Mouse (Mus musculus): ENCODE measurements around the gene Gtf3c1. TPM values are rescaled to one million over a fixed set of nuclear protein-coding genes. Genes with fewer than 3 reads are reported as not detected.

Gene Gtf3c1
- polyA plus RNA-seq, 1 experiment from 2014 or later = 35.5 TPM

GRCm38 (mm10) chr7:125740521-125740920, 32.9 kb upstream of the Gtf3c1 start:
- H3K27ac ChIP-seq (ENCODE audit: low read depth, low read length) = no peak overlapping the region
- no peak overlapping the region for H3K9ac ChIP-seq (ENCODE audit: low read depth, low read length)
- H3K4me1 ChIP-seq (ENCODE audit: control insufficient read depth, insufficient read depth, low read length) = peaks cover 4% of the 10 kb centered on the region; the same call in 1 of the 2 replicates
- no peak overlapping the region for H3K4me3 ChIP-seq (ENCODE audit: low read length)
- ATAC-seq (ENCODE audit: low FRiP score, low TSS enrichment) = no peak
- no peaks in the 10 kb centered on the region for H3K9me3 ChIP-seq (ENCODE audit: control insufficient read depth, low read length)
- no peaks in the 10 kb centered on the region for H3K36me3 ChIP-seq (ENCODE audit: control insufficient read depth, insufficient read depth, low read length)
- no peak overlapping the region for H3K4me2 ChIP-seq (replicated peaks; ENCODE audit: low read depth, low read length)
- WGBS = 69% methylated on average over 2 of the region's 2 CpGs
- no peaks in the 10 kb centered on the region for H3K27me3 ChIP-seq (ENCODE audit: control insufficient read depth, insufficient read depth, low read length)

GRCm38 (mm10) chr7:125736366-125737015, 28.9 kb upstream of the Gtf3c1 start:
- WGBS = 91% methylated on average over 4 of the region's 4 CpGs
- H3K27ac ChIP-seq (ENCODE audit: low read depth, low read length) = no peak overlapping the region
- H3K9me3 ChIP-seq (ENCODE audit: control insufficient read depth, low read length) = no peaks in the 10 kb centered on the region
- H3K4me3 ChIP-seq (ENCODE audit: low read length) = no peak overlapping the region
- no peak overlapping the region for H3K9ac ChIP-seq (ENCODE audit: low read depth, low read length)
- peaks cover 1% of the 10 kb centered on the region; the same call in 1 of the 2 replicates for H3K4me1 ChIP-seq (ENCODE audit: control insufficient read depth, insufficient read depth, low read length)
- no peaks in the 10 kb centered on the region for H3K36me3 ChIP-seq (ENCODE audit: control insufficient read depth, insufficient read depth, low read length)
- no peak for ATAC-seq (ENCODE audit: low FRiP score, low TSS enrichment)
- no peak overlapping the region for H3K4me2 ChIP-seq (replicated peaks; ENCODE audit: low read depth, low read length)
- no peaks in the 10 kb centered on the region for H3K27me3 ChIP-seq (ENCODE audit: control insufficient read depth, insufficient read depth, low read length)

GRCm38 (mm10) chr7:125733791-125734190, 26.2 kb upstream of the Gtf3c1 start:
- Histone ChIP-seq H3K9me3 (ENCODE audit: control insufficient read depth, low read length) (no peaks in the 10 kb centered on the region), H3K4me2 (replicated peaks; ENCODE audit: low read depth, low read length) (no peak overlapping the region), H3K27me3 (ENCODE audit: control insufficient read depth, insufficient read depth, low read length) (no peaks in the 10 kb centered on the region), H3K9ac (ENCODE audit: low read depth, low read length) (no peak overlapping the region), H3K27ac (ENCODE audit: low read depth, low read length) (no peak overlapping the region), H3K4me1 (ENCODE audit: control insufficient read depth, insufficient read depth, low read length) (no peaks in the 10 kb centered on the region), H3K36me3 (ENCODE audit: control insufficient read depth, insufficient read depth, low read length) (no peaks in the 10 kb centered on the region), H3K4me3 (ENCODE audit: low read length) (no peak overlapping the region)
- 88% methylated on average over 4 of the region's 4 CpGs for WGBS
- ATAC-seq (ENCODE audit: low FRiP score, low TSS enrichment) = no peak

GRCm38 (mm10) chr7:125731679-125732078, 24.1 kb upstream of the Gtf3c1 start:
- Histone ChIP-seq H3K4me3 (ENCODE audit: low read length) (no peak overlapping the region), H3K9ac (ENCODE audit: low read depth, low read length) (no peak overlapping the region), H3K4me1 (ENCODE audit: control insufficient read depth, insufficient read depth, low read length) (no peaks in the 10 kb centered on the region), H3K27ac (ENCODE audit: low read depth, low read length) (no peak overlapping the region), H3K4me2 (replicated peaks; ENCODE audit: low read depth, low read length) (no peak overlapping the region), H3K27me3 (ENCODE audit: control insufficient read depth, insufficient read depth, low read length) (no peaks in the 10 kb centered on the region), H3K36me3 (ENCODE audit: control insufficient read depth, insufficient read depth, low read length) (no peaks in the 10 kb centered on the region), H3K9me3 (ENCODE audit: control insufficient read depth, low read length) (no peaks in the 10 kb centered on the region)
- ATAC-seq (ENCODE audit: low FRiP score, low TSS enrichment) = no peak

- Histone ChIP-seq H3K9me3 (ENCODE audit: control insufficient read depth, low read length) (no peaks in the 10 kb centered on the region), H3K27me3 (ENCODE audit: control insufficient read depth, insufficient read depth, low read length) (no peaks in the 10 kb centered on the region), H3K4me1 (ENCODE audit: control insufficient read depth, insufficient read depth, low read length) (no peaks in the 10 kb centered on the region), H3K27ac (ENCODE audit: low read depth, low read length) (no peak overlapping the region), H3K4me3 (ENCODE audit: low read length) (no peak overlapping the region), H3K36me3 (ENCODE audit: control insufficient read depth, insufficient read depth, low read length) (no peaks in the 10 kb centered on the region), H3K4me2 (replicated peaks; ENCODE audit: low read depth, low read length) (no peak overlapping the region), H3K9ac (ENCODE audit: low read depth, low read length) (no peak overlapping the region)
- WGBS = 57% methylated on average over 5 of the region's 5 CpGs
- no peak for ATAC-seq (ENCODE audit: low FRiP score, low TSS enrichment)
Observed at GRCm38 (mm10) chr7:125723189-125723972, 15.8 kb upstream of the Gtf3c1 start.

- Histone ChIP-seq H3K9me3 (ENCODE audit: control insufficient read depth, low read length) (no peaks in the 10 kb centered on the region), H3K27ac (ENCODE audit: low read depth, low read length) (no peak overlapping the region), H3K4me3 (ENCODE audit: low read length) (no peak overlapping the region), H3K27me3 (ENCODE audit: control insufficient read depth, insufficient read depth, low read length) (no peaks in the 10 kb centered on the region), H3K9ac (ENCODE audit: low read depth, low read length) (no peak overlapping the region), H3K36me3 (ENCODE audit: control insufficient read depth, insufficient read depth, low read length) (no peaks in the 10 kb centered on the region), H3K4me2 (replicated peaks; ENCODE audit: low read depth, low read length) (no peak overlapping the region), H3K4me1 (ENCODE audit: control insufficient read depth, insufficient read depth, low read length) (no peaks in the 10 kb centered on the region)
- no peak for ATAC-seq (ENCODE audit: low FRiP score, low TSS enrichment)
Observed at GRCm38 (mm10) chr7:125722127-125722526, 14.5 kb upstream of the Gtf3c1 start.

- no peak overlapping the region for H3K9ac ChIP-seq (ENCODE audit: low read depth, low read length)
- H3K4me2 ChIP-seq (replicated peaks; ENCODE audit: low read depth, low read length) = no peak overlapping the region
- H3K4me3 ChIP-seq (ENCODE audit: low read length) = no peak overlapping the region
- H3K36me3 ChIP-seq (ENCODE audit: control insufficient read depth, insufficient read depth, low read length) = no peaks in the 10 kb centered on the region
- ATAC-seq (ENCODE audit: low FRiP score, low TSS enrichment) = no peak
- H3K4me1 ChIP-seq (ENCODE audit: control insufficient read depth, insufficient read depth, low read length) = no peaks in the 10 kb centered on the region
- H3K27me3 ChIP-seq (ENCODE audit: control insufficient read depth, insufficient read depth, low read length) = no peaks in the 10 kb centered on the region
- no peak overlapping the region for H3K27ac ChIP-seq (ENCODE audit: low read depth, low read length)
- WGBS = 85% methylated on average over 4 of the region's 4 CpGs
- no peaks in the 10 kb centered on the region for H3K9me3 ChIP-seq (ENCODE audit: control insufficient read depth, low read length)
Observed at GRCm38 (mm10) chr7:125721033-125721432, 13.5 kb upstream of the Gtf3c1 start.

GRCm38 (mm10) chr7:125720370-125720769, 12.8 kb upstream of the Gtf3c1 start:
- WGBS = 64% methylated on average over 5 of the region's 5 CpGs
- no peak overlapping the region for H3K4me3 ChIP-seq (ENCODE audit: low read length)
- no peaks in the 10 kb centered on the region for H3K4me1 ChIP-seq (ENCODE audit: control insufficient read depth, insufficient read depth, low read length)
- H3K4me2 ChIP-seq (replicated peaks; ENCODE audit: low read depth, low read length) = no peak overlapping the region
- H3K27ac ChIP-seq (ENCODE audit: low read depth, low read length) = no peak overlapping the region
- no peaks in the 10 kb centered on the region for H3K36me3 ChIP-seq (ENCODE audit: control insufficient read depth, insufficient read depth, low read length)
- H3K27me3 ChIP-seq (ENCODE audit: control insufficient read depth, insufficient read depth, low read length) = no peaks in the 10 kb centered on the region
- no peak overlapping the region for H3K9ac ChIP-seq (ENCODE audit: low read depth, low read length)
- H3K9me3 ChIP-seq (ENCODE audit: control insufficient read depth, low read length) = no peaks in the 10 kb centered on the region
- ATAC-seq (ENCODE audit: low FRiP score, low TSS enrichment) = no peak

- H3K4me3 ChIP-seq (ENCODE audit: low read length) = no peak overlapping the region
- H3K27ac ChIP-seq (ENCODE audit: low read depth, low read length) = no peak overlapping the region
- H3K4me1 ChIP-seq (ENCODE audit: control insufficient read depth, insufficient read depth, low read length) = no peaks in the 10 kb centered on the region
- H3K4me2 ChIP-seq (replicated peaks; ENCODE audit: low read depth, low read length) = no peak overlapping the region
- ATAC-seq (ENCODE audit: low FRiP score, low TSS enrichment) = no peak
- H3K27me3 ChIP-seq (ENCODE audit: control insufficient read depth, insufficient read depth, low read length) = no peaks in the 10 kb centered on the region
- H3K9me3 ChIP-seq (ENCODE audit: control insufficient read depth, low read length) = no peaks in the 10 kb centered on the region
- no peak overlapping the region for H3K9ac ChIP-seq (ENCODE audit: low read depth, low read length)
- H3K36me3 ChIP-seq (ENCODE audit: control insufficient read depth, insufficient read depth, low read length) = no peaks in the 10 kb centered on the region
Observed at GRCm38 (mm10) chr7:125717612-125718011, 10.0 kb upstream of the Gtf3c1 start.

Data from kidney, embryonic 14.5 days (tissue).